Mouse (Mus musculus) heart, embryonic 14.5 days (tissue): ENCODE results near the gene Anapc15. TPM values are rescaled to one million over a fixed set of nuclear protein-coding genes. Genes with fewer than 3 reads are reported as not detected.

ENCODE experiments used
- ATAC-seq: fragments of 200-750 bp; cut with Nextera tagmentation; 2 replicates; pipeline ENCODE4 v1.8.0; 2017; ENCODE audit warnings: low read depth, moderate TSS enrichment; ENCODE audit not compliant: insufficient number of reproducible peaks, insufficient read depth, low FRiP score
- H3K27ac ChIP-seq, 2 experiments: fragments of 200-500 bp in 1 of 2; fragments of 300-500 bp in 1 of 2; sonication (generic) in 1 of 2; replicated peaks in 1 of 2; 2 replicates each; pipeline ENCODE4 v1.5.1; 2012 to 2014; ENCODE audit warnings: low read depth in 2 of 2, low read length in 2 of 2, control low read depth in 1 of 2, mild to moderate bottlenecking in 1 of 2, mixed read lengths in 1 of 2; ENCODE audit not compliant: control insufficient read depth in 1 of 2, insufficient read depth in 1 of 2
- H3K27me3 ChIP-seq: fragments of 300-500 bp; sonication (generic); 2 replicates; pipeline ENCODE4 v1.6.1; 2014; ENCODE audit warnings: mild to moderate bottlenecking, low read length, control low read depth; ENCODE audit not compliant: control insufficient read depth, insufficient read depth
- H3K36me3 ChIP-seq: fragments of 300-500 bp; sonication (generic); 2 replicates; pipeline ENCODE4 v1.6.1; 2014; ENCODE audit warnings: mild to moderate bottlenecking, control low read depth, low read length, mixed read lengths; ENCODE audit not compliant: control insufficient read depth, insufficient read depth
- H3K4me1 ChIP-seq, 2 experiments: fragments of 200-500 bp in 1 of 2; fragments of 300-500 bp in 1 of 2; sonication (generic) in 1 of 2; 2 replicates each; pipeline ENCODE4 v1.6.1; 2012 to 2014; ENCODE audit warnings: low read length in 2 of 2, control low read depth in 1 of 2, mixed read lengths in 1 of 2; ENCODE audit not compliant: control insufficient read depth in 2 of 2, insufficient read depth in 2 of 2
- H3K4me2 ChIP-seq: fragments of 300-500 bp; sonication (generic); 2 replicates; pipeline ENCODE4 v1.6.1; 2014; ENCODE audit warnings: mild to moderate bottlenecking, low read length
- H3K4me3 ChIP-seq, 2 experiments: fragments of 200-500 bp in 1 of 2; fragments of 300-500 bp in 1 of 2; sonication (generic) in 1 of 2; 2 replicates each; pipeline ENCODE4 v1.5.1; 2012 to 2014; ENCODE audit warnings: low read length in 2 of 2, mild to moderate bottlenecking in 2 of 2, control low read depth in 1 of 2, low read depth in 1 of 2, moderate library complexity in 1 of 2; ENCODE audit not compliant: control insufficient read depth in 1 of 2, insufficient read depth in 1 of 2
- H3K9ac ChIP-seq: fragments of 300-500 bp; sonication (generic); 2 replicates; pipeline ENCODE4 v1.6.1; 2014; ENCODE audit warnings: mild to moderate bottlenecking, low read length
- H3K9me3 ChIP-seq: fragments of 300-500 bp; sonication (generic); 2 replicates; pipeline ENCODE4 v1.6.1; 2016; ENCODE audit warnings: low read length, control low read depth; ENCODE audit not compliant: control insufficient read depth
- WGBS: fragments of 180-500 bp; shearing (Covaris S2); extraction: QIAGEN DNeasy Blood & Tissue Kit; methylation state at CpG from one replicate; pipeline ENCODE4 v1.1.7; 2014; 5-methylcytosine and 5-hydroxymethylcytosine counted together
- polyA plus RNA-seq: library from polyadenylated mRNA; unstranded; fragments of >200 nt; fragmentation: Nextera tagmentation; extraction: Ambion mirVana; gene quantifications from 2 replicates; pipeline ENCODE4 v1.2.1, GENCODE M21; 2014

Gene Anapc15
- polyA plus RNA-seq, 1 experiment from 2014 or later, result 52.0 TPM

GRCm38 (mm10) chr7:101884160-101884559, 20.6 kb downstream of the Anapc15 start:
- 98% methylated on average over 4 of the region's 4 CpGs for WGBS
- peaks cover 0 to 3% of the 10 kb centered on the region in 2 experiments; a peak in 1 of 4 replicates for H3K4me1 ChIP-seq
- H3K27me3 ChIP-seq, result no peaks in the 10 kb centered on the region
- no peak overlapping the region for H3K9ac ChIP-seq
- no peak overlapping the region for H3K4me2 ChIP-seq
- no peaks in the 10 kb centered on the region for H3K36me3 ChIP-seq
- no peaks in the 10 kb centered on the region for H3K9me3 ChIP-seq
- no peak overlapping the region for H3K27ac ChIP-seq
- no peak overlapping the region for H3K4me3 ChIP-seq
- no peak for ATAC-seq

- no peaks in the 10 kb centered on the region for H3K27me3 ChIP-seq
- no peak overlapping the region for H3K9ac ChIP-seq
- WGBS, result 71% methylated on average over 6 of the region's 6 CpGs
- no peaks in the 10 kb centered on the region for H3K9me3 ChIP-seq
- H3K4me2 ChIP-seq, result no peak overlapping the region
- H3K4me3 ChIP-seq, result no peak overlapping the region
- no peaks in the 10 kb centered on the region for H3K36me3 ChIP-seq
- no peak overlapping the region for H3K27ac ChIP-seq
- H3K4me1 ChIP-seq, result peaks cover 0 to 3% of the 10 kb centered on the region in 2 experiments; a peak in 1 of 4 replicates
- no peak for ATAC-seq
These were observed 22.8 kb downstream of the Anapc15 start for GRCm38 (mm10) chr7:101886274-101886673.

GRCm38 (mm10) chr7:101888460-101888859, 24.9 kb downstream of the Anapc15 start:
- no peaks in the 10 kb centered on the region for H3K27me3 ChIP-seq
- ATAC-seq, result no peak
- no peak overlapping the region for H3K9ac ChIP-seq
- H3K9me3 ChIP-seq, result no peaks in the 10 kb centered on the region
- no peaks in the 10 kb centered on the region for H3K4me1 ChIP-seq
- 74% methylated on average over 4 of the region's 4 CpGs for WGBS
- no peak overlapping the region for H3K27ac ChIP-seq
- no peak overlapping the region for H3K4me2 ChIP-seq
- no peak overlapping the region for H3K4me3 ChIP-seq
- no peaks in the 10 kb centered on the region for H3K36me3 ChIP-seq

- peaks cover 13% of the 10 kb centered on the region; the same call in 1 of the 2 replicates for H3K36me3 ChIP-seq
- ATAC-seq, result no peak
- peaks cover 5 to 6% of the 10 kb centered on the region in 2 experiments; a peak in 3 of 4 replicates for H3K4me1 ChIP-seq
- peak overlapping the region; percentile 61 to 89; a peak in 3 of 4 replicates for H3K27ac ChIP-seq
- H3K27me3 ChIP-seq, result no peaks in the 10 kb centered on the region
- H3K4me2 ChIP-seq, result peak overlapping the region; percentile 51
- WGBS, result 29% methylated on average over 9 of the region's 9 CpGs
- peak overlapping the region; percentile 70 for H3K9ac ChIP-seq
- H3K9me3 ChIP-seq, result no peaks in the 10 kb centered on the region
- peak overlapping the region; percentile 64 to 94 for H3K4me3 ChIP-seq
These were observed 32.2 kb downstream of the Anapc15 start for GRCm38 (mm10) chr7:101895695-101896094.

- H3K4me2 ChIP-seq, result peak overlapping the region; percentile 64
- H3K9ac ChIP-seq, result peak overlapping the region; percentile 70
- ATAC-seq, result peak; percentile 97
- H3K4me3 ChIP-seq, result peak overlapping the region; percentile 64 to 94
- no peaks in the 10 kb centered on the region for H3K9me3 ChIP-seq
- H3K27me3 ChIP-seq, result no peaks in the 10 kb centered on the region
- H3K36me3 ChIP-seq, result peaks cover 13% of the 10 kb centered on the region; the same call in 1 of the 2 replicates
- peak overlapping the region; percentile 89 to 94 for H3K27ac ChIP-seq
- under 1% methylated on average over 57 of the region's 57 CpGs for WGBS
- H3K4me1 ChIP-seq, result peaks cover 5 to 6% of the 10 kb centered on the region in 2 experiments; a peak in 3 of 4 replicates
These were observed 32.9 kb downstream of the Anapc15 start for GRCm38 (mm10) chr7:101896104-101897066.

GRCm38 (mm10) chr7:101900331-101901097, 37.0 kb downstream of the Anapc15 start:
- no peak overlapping the region for H3K9ac ChIP-seq
- peaks cover 5 to 9% of the 10 kb centered on the region in 2 experiments; a peak in 3 of 4 replicates for H3K4me1 ChIP-seq
- H3K9me3 ChIP-seq, result no peaks in the 10 kb centered on the region
- H3K36me3 ChIP-seq, result peaks cover 13% of the 10 kb centered on the region; the same call in 1 of the 2 replicates
- no peaks in the 10 kb centered on the region for H3K27me3 ChIP-seq
- 86% methylated on average over 16 of the region's 16 CpGs for WGBS
- ATAC-seq, result no peak
- H3K27ac ChIP-seq, result no peak overlapping the region
- no peak overlapping the region for H3K4me2 ChIP-seq
- no peak overlapping the region for H3K4me3 ChIP-seq

GRCm38 (mm10) chr7:101901969-101902368, 38.5 kb downstream of the Anapc15 start:
- no peaks in the 10 kb centered on the region for H3K9me3 ChIP-seq
- peaks cover 13% of the 10 kb centered on the region; the same call in 1 of the 2 replicates for H3K36me3 ChIP-seq
- no peak overlapping the region for H3K4me2 ChIP-seq
- H3K27ac ChIP-seq, result no peak overlapping the region
- no peak for ATAC-seq
- H3K4me1 ChIP-seq, result peaks cover 9 to 14% of the 10 kb centered on the region in 2 experiments; a peak in 3 of 4 replicates
- H3K27me3 ChIP-seq, result no peaks in the 10 kb centered on the region
- WGBS, result 87% methylated on average over 10 of the region's 10 CpGs
- no peak overlapping the region for H3K9ac ChIP-seq
- H3K4me3 ChIP-seq, result no peak overlapping the region
